Mouse (Mus musculus) right cerebral cortex, postnatal 25 days (tissue): ENCODE measurements around the gene Trim28.

ENCODE experiments used
- DNase-seq: peaks from one replicate; pipeline ENCODE4 v3.0.0; 2022

The Trim28 gene

DNA sequence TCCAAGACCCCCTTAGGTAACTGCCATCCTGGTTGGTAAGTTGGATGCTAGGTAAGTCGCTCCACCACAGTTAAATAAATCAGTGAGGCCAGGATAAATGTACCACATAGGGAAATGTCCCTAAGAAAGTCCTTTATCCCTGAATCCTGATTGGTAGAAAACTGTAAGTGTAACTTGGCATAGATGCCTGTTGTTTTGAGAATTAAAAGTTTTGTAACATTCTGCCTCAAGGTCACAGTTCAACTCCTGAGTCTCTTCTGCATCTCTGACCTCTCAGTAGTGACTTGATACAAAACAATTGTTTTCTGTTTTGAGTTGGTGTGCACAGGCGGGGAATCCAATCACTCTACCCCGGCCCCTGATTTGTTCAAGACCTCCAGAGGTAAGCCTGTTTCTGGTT, at the start of gene Trim28:
Trim28 (plus strand) TSS at position 264 of the 400 bp plus-strand sequence.
- no peak for DNase-seq

DNA sequence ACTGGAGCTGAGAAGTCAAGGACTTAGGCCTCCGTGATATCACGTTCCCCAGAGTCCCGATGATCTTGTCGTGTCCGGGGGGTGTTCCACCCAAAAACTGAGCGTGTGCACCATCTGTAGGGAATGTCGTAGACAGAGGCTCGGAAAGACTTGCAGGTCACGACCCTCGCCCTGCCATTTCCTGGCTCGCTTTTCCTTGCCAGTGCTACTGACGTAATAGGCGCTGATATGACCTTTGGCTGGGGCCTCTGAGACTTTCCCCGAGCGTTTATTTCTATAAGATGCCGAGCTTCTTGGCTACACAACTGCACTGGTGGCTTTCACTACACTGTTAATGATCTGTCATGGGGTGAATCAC, 49.1 kb upstream of the Trim28 start:
- no peak for DNase-seq

DNA sequence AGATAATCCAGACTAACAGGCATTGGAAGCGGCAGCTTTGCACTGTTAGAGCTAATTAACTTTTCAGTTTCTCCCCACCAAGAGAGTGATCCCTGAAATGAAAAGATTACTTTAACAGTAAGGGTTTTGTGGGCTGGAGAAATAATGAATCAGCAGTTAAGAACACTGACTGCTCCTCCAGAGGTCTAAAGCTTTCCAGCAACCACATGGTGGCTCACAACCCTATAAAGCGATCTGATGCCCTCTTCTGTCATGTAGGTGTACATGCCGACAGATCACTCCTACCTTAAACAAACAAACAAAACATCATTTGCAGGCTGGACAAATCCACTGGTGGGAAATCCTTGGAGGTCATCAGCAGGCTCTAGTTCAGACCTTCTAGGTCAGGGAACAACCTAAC, 44.0 kb upstream of the Trim28 start:
- DNase-seq: no peak

DNA sequence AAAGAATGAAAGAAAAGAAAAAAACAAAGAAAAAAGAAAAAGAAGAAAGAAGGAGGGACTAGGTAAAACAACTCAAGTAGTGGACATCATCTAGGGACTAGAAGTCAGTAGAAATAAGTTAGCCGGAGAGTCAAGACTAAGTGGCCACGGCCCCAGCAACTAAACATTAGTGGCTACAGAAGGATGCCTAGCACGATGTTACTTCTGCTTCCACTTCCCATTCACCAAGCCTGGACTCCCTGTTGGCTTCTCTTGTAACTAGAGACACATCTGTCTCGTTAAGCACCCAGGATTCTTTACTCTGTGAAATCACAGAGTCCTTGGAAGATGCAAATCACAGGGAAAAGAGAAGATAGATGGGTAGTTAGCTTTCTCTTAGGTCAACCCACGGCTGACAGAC, 41.4 kb upstream of the Trim28 start:
- no peak for DNase-seq

DNA sequence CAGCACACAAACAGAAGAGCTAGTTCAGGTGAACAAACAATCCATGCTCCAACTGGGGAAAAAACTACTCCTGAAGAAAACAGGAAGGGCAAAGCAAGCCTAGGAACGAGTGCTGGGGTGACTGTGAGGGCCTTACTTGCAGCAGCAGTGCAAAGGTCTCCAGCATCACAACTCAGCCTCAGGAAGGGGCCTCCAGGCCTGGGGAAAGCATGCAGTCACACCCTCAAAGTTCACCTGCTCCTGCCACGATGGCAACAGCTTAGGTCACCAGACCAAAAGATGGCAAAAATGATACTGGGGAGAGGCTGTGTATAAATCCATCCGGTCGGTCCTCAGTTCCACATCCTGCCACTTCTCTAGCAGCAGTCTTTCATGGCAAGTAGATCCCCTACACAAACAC, 40.0 kb upstream of the Trim28 start:
- DNase-seq: no peak

DNA sequence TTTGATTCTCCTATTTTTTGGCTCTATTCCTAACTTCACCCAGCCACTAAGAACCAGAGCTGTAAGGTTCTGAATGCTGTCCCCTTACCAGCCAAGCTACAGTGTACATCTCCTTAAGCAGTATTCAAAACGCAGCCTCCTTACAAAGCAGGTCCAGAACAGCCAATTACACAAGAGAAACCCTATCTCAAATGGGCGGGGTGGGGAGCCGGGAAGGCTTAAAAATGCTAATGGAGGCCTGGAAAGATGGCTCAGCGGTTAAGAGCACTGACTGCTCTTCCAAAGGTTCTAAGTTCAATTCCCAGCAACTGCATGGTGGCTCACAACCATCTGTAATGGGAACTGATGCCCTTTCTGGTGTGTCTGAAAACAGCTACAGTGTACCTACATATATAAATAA, 39.2 kb upstream of the Trim28 start:
- no peak for DNase-seq

DNA sequence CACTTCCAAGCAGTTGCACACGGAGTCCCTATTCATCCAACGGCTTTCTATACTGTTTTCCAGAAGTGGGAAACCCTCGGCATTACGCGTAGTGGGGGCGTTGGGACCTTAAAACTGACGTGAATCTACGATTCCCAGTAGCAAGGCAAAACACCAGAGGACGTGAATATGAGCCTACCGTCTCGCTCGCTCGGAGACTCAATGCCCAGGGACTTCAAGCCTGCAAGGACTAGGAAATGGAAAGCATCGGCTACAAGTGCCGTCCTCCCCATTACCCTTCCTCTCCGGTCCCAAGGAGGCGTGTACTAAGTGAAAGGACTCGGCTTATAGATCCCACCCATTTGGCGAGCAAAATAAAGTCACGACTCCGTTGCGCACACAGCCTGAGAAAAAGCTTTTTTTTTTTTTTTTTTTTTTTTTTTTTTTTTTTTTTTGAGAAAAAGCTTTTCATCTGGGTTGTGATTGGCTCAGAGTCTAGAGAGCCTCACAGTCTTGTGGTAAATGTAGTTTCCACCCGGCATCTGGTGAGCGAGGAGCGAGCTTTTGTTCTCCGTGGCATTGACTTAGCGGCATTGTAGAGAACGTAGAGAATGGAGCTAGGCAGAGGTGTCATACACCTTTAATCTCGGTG, 37.3 kb upstream of the Trim28 start:
- peak; percentile 45 for DNase-seq

DNA sequence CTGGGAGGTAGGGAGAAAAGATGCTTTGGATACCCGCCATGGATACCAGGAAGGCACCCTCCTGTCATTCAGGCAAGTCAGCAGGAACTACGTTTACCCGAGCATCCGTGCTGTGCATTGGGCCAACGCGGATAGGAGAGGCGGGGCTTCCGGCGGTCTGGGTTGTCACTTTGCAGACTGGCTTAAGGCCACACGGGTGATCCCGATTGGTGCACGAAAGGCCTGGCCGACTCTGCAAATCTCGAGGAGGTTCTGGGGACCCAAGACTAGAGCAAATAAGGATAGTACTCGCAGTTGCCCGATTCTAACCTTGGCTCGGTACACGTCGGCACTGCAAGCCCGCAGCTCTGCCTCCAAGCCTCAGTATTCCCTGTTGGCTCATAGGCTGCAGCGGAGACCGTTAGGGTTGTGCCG, 33.2 kb upstream of the Trim28 start, which contains the start of gene Zfp324:
Zfp324 (plus strand) TSS at position 161 of the 414 bp plus-strand sequence.
- peak; percentile 91 for DNase-seq

DNA sequence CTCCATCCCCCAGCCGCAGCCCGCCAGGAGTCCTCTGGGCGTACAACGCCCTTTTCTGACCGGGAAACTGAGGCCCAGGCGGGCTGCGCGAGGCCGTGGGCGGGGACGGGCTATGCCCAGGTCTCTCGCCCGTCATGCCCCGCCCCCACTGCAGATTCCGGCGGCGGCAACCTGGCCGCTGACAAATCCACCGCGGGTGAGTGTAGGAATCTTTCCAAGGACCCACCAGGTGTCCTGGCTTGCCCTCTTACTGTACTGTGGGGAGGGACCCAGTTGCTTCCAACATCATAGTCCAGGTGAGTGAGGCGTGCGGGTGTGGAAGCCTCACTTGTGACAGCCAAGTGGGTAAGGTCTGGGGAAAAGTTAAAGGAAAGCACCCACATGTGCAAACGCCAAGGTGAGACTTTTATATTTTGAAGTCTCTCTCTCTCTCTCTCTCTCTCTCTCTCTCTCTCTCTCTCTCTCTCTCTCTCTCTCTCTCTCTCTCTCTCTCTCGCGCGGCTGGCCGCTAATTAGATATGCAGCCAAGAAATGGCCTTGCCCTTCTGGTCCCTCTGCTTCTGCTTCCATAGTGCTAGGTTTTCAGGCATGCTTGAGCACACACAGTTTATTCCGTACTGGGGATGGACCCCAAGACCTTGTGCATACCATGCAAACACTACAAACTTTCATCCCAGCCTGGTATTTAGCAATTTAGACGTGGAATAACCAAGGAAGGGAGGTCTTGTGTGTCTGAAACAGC, 32.6 kb upstream of the Trim28 start:
- DNase-seq: no peak

DNA sequence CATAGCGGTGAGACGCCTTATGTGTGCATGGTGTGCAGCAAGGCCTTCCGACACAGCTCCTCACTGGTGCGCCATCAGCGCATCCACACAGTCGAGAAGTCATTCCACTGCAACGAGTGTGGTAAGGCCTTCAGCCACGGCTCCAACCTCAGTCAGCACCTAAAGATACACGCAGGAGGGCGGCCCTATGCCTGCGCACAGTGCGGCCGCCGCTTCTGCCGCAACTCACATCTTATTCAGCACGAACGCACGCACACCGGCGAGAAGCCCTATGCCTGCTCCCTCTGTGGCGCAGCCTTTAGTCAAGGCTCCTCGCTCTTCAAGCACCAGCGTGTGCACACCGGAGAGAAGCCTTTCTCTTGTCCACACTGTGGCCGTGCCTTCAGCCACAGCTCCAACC, 28.0 kb upstream of the Trim28 start:
- no peak for DNase-seq

DNA sequence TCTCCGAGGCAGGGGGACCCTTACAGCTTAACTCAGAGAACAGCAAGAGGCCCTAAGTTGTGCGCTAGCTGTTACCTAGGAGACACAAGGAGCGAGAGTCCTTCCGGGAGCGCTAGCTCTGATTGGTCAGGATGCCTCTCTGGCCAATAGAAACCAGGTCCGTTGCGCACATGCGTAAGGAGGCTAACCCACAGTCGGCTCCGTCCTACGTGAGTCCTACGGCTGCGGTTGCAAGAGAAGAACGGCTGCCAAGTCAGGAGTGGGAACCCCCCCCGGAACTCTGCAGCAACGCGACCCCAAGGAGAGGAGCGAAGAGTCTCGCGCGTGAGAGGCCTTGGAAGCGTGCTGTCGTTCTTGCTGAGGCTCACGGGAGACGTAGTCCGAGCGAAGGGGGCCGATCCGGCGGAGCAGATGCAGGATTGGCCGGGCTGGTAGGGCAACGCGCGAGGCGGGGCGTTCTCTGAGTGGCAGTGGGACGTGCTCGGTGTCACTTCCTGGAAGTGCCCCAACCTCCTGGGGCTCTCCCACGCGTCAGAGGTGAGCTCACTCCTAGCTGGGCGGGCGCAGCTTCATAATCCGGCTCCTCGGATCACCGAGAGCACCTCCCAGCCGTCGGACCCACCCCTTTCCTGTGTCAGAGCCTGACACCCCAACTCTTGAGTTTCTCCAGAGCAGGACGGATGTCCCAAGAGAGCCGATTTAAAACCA, 21.1 kb upstream of the Trim28 start, which contains the start of gene Zfp446:
Zfp446 (plus strand) TSS at position 167 of the 708 bp plus-strand sequence.
- peak; percentile 99 for DNase-seq

DNA sequence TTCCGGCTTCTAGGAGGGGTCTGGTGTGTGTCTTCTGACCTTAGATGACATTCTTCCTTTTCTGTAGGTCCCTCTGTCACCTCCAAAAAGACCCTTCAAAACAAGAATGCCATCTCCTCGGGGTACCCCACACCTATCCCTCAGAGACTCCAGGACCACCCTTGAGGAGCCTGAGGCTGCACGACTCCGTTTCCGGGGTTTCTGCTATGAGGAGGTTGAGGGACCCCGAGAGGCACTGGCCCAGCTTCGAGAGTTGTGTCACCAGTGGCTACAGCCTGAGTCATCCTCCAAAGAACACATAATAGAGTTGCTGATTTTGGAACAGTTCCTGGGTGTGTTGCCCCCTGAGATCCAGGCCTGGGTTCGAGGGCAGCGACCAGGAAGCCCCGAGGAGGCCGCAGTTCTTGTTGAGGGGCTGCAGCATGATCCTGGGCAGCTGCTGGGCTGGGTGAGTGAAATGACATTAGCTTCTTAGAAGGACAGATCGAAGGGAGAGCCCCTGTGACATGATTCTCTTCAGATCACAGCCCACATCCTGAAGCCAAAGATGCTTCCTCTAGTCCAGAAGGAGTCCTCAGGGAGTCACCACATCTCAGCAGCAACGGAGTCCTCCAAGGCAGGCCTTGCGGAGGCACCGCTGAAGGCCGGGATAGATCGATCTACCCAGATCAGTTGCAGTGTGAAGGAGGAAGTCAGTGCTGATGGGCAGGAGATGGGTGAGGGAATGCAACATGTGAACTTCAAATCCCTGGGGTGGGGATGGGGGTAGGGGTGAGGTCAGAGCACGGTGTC, 19.8 kb upstream of the Trim28 start:
- no peak for DNase-seq

DNA sequence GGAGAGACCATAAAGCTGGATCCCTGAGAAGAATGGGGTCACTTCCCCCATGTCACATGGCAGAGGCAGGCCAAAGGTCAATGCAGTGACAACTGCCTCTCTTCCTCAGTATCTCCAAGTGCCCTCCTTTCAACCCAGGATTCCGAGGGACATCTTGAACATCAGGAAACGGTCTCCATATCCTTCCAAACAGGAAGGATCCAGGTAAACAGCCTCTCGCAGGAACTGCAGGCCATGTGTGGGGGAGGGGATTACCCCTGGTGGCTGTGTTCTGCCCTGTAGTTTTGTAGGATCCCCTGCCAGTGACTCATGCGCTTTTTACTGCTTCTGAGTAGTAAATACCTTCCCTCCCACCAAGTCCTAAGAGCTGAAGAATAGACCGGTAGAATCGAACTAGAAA, 19.1 kb upstream of the Trim28 start:
- no peak for DNase-seq

DNA sequence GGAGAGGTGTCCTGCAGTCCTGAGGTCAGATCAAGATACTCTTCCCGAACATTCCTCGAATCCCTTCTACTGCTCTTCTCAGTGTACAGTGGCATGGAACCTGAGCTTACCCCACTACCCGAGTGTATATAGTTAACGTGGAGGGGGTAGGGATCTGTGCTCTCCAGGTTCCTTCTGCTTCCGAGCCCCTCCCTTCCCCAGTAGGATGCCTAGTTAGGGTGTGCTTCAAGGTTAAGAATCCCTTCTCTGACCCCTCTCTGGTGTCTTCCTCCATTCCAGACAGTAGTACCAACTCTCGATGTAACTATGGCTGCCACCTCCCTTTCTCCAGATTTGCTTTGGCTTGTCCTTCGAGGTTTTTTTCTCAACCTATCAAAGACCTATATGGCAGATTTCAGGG, 18.6 kb upstream of the Trim28 start:
- no peak for DNase-seq

DNA sequence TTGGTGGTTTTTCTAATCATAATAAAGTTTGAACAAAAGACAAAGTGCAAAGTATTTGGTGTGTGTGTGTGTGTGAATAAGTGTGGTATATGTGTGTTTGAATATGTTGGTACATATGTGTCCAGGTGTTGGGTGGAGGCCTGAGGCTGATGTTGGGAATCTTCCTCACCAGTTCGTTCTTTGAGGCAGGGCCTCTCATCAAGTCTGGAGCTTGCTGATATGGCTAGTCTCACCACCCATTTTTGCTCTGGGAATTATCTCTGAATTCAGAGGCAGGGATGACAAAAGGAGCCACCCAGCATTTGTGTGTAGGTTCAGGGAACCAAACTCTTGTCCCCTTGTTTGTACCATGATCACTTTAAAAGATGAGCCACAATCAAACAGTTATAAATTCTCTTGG, 13.2 kb upstream of the Trim28 start:
- DNase-seq: no peak

DNA sequence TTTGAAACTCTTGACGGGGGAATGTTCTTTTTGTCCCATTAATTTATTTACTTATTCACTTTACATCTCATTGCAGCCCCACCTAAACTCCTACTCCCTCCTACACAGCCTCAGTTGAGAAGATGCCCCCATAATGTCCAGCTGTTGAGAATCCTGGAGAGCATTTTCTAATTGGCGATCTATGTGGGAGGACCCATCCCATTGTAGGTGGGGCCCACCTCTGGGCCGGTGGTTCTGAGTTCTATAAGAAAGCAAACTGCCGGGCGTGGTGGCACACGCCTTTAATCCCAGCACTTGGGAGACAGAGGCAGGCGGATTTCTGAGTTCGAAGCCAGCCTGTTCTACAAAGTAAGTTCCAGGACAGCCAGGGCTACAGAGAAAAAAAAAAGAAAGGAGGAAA, 12.0 kb upstream of the Trim28 start:
- DNase-seq: no peak

DNA sequence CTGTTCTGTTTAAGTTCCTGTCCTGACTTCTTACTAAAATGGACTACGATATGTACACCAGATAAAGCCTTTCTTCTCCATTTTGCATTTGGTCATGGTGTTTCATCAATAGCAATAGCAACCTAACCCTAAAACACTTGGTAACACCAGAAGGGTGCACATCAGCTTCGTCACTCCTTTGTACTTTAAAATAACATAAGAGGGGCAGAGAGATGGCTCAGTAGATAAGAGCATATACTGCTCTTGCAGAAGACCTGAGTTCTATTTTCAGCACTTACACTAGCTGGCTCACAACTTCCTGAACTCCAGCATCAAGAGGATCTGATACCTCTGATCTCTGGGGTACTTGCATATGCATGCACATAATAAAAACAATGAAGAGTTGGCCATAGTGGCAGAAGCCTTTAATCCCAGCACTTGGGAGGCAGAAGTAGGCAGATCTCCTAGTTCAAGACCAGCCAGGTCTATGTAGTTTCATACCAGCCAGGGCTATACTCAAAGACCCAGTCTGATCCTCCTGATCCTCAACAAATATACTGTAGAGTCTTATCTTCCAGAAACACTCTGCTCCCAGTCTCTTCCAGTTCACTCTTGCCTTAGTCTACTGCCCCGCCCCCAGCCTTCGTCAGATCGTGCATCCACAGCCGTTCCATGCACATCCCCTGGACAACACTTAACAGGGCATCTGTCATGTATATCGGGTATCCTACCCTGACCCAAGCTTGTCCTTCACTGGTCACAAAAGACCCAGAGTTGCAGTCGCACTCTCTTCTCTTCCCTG, 11.3 kb upstream of the Trim28 start:
- DNase-seq: no peak

DNA sequence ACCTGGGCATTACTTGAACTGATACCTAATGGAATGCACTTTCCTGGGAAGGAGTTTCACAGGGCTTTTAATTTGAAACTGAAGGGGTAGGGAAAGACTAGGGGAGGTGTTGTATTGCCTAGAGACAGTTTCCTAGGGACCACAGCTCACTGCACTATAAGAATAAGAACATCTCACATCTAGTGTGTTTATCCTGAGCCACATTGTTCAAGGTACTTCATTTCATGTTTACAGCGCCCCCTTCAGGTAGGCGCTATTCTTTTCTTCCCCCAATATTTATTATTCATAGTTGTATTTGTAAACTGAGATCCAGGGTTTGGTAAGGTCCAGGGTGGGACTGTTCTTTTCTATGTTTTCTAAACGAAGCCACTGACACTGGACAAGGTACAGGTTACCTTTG, 6.7 kb upstream of the Trim28 start:
- DNase-seq: no peak

DNA sequence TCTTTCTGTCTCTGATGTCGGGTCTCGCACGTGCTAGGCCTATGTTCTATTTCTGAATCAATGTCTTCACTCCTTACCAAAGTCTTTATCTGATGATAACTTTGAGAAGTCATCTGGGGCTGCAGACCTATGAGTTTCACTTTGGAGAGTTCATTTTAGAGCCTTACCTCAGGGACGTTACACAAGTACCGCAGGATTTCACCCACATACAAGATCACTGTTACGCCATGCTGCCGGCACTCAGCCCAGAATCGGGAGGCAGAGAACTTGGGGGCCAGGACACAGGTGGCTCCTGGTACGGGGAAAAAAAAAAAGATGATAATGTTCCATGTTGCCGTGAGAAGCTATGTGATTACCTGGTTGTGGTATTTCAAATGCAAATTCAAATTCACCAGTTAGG, 5.8 kb upstream of the Trim28 start:
- no peak for DNase-seq

DNA sequence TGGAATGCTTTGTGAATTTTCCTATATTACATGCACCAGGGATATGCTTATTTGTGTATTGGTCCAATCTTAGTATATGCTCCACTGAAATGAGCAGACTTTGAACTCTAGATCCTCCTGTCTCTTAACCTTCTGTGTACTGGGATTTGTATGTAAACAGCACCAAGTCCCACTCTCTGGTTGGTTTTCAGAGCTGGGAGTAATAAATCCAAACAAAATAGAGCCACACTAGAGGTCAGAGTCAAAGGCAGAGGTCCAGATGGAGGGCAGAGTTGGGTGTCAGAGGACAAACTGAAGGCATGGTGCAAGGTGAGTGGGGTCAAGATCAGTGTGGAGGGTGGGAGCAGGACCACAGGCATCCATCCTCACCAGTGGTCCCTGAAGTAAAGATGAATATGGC, 3.1 kb upstream of the Trim28 start:
- no peak for DNase-seq

DNA sequence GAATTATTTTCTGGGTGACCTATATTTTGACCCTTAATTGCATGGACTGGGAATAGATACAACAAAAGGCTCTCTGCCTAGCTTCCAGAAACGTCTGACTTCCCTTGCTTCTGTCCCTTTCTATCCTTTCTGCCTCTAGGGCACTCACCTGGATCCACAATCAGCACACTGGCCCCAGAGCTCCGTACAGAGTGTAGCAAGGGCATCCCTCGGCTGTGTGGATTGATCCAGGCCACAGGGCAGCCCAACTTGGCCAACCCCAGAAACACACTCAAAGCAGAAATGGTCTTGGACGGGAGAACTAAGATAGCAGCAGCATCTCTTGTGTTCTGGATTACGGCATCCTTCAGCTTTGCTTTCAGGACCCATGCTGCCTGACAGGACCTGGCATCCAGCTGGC, 1.7 kb upstream of the Trim28 start:
- DNase-seq: no peak

DNA sequence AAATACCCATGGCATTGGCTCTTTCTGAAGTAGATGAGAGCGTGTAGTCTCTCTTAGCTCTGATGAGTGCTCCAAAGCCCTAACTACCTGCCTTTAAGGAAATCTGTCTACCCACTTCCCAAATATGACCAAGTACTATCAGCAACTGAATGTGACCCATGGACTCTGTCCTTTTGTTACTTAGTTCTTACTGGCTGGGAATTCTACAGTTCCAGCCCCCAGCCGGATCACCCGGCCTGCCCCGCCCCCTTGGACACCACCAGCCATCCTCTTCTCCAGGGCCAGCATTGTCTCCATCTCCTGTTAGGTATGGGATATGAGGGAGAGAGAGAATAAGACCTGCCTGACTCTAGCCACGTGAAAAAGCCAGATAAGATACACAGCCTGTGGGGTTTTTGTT, 861 bp upstream of the Trim28 start, which contains the start of gene Slc27a5:
Slc27a5 (minus strand) TSS at position 140 of the 400 bp plus-strand sequence.
- no peak for DNase-seq
